Mouse (Mus musculus) forebrain, embryonic 11.5 days (tissue): ENCODE measurements around the gene Scgb2b12. TPM values are rescaled to one million over a fixed set of nuclear protein-coding genes. Genes with fewer than 3 reads are reported as not detected.
"Not testable (repeated sequence)": the region's sequence is repeated elsewhere in the genome, so short reads cannot be mapped to it uniquely, and the experiment has no call there.

ENCODE experiments used
- ATAC-seq: fragments of 200-750 bp; cut with Nextera tagmentation; replicated peaks from 2 replicates; pipeline ENCODE4 v1.8.0; 2017; ENCODE audit warnings: moderate TSS enrichment; ENCODE audit not compliant: low FRiP score
- DNase-seq: peaks from one replicate; pipeline ENCODE4 v3.0.0-alpha.2; 2017; ENCODE audit warnings: low spot score
- H3K27ac ChIP-seq: fragments of 300-500 bp; sonication (generic); 2 replicates; pipeline ENCODE4 v1.5.1; 2014; ENCODE audit warnings: low read depth, low read length
- H3K27me3 ChIP-seq: fragments of 300-500 bp; sonication (generic); 2 replicates; pipeline ENCODE4 v1.6.1; 2014; ENCODE audit warnings: mild to moderate bottlenecking, low read length, mixed read lengths; ENCODE audit not compliant: control insufficient read depth, insufficient read depth
- H3K36me3 ChIP-seq: fragments of 300-500 bp; sonication (generic); 2 replicates; pipeline ENCODE4 v1.6.1; 2014; ENCODE audit warnings: mild to moderate bottlenecking, low read length, moderate library complexity, mixed read lengths; ENCODE audit not compliant: control insufficient read depth, insufficient read depth
- H3K4me1 ChIP-seq: fragments of 300-500 bp; sonication (generic); replicated peaks from 2 replicates; pipeline ENCODE4 v1.6.1; 2014; ENCODE audit warnings: low read length, mixed read lengths; ENCODE audit not compliant: control insufficient read depth, insufficient read depth
- H3K4me2 ChIP-seq: fragments of 300-500 bp; sonication (generic); 2 replicates; pipeline ENCODE4 v1.6.1; 2014; ENCODE audit warnings: low read depth, mild to moderate bottlenecking, low read length, moderate library complexity, mixed read lengths; ENCODE audit not compliant: severe bottlenecking
- H3K4me3 ChIP-seq: fragments of 300-500 bp; sonication (generic); 2 replicates; pipeline ENCODE4 v1.5.1; 2014; ENCODE audit warnings: low read depth, low read length
- H3K9ac ChIP-seq: fragments of 300-500 bp; sonication (generic); 2 replicates; pipeline ENCODE4 v1.6.1; 2014; ENCODE audit warnings: low read length
- H3K9me3 ChIP-seq: fragments of 300-500 bp; sonication (generic); 2 replicates; pipeline ENCODE4 v1.6.1; 2016; ENCODE audit warnings: low read length, mixed read lengths; ENCODE audit not compliant: control insufficient read depth
- WGBS: fragments of 180-500 bp; shearing (Covaris S2); extraction: QIAGEN DNeasy Blood & Tissue Kit; methylation state at CpG from one replicate; pipeline ENCODE4 v1.1.7; 2014; 5-methylcytosine and 5-hydroxymethylcytosine counted together
- polyA plus RNA-seq: library from polyadenylated mRNA; unstranded; fragments of >200 nt; fragmentation: Nextera tagmentation; extraction: Ambion mirVana; gene quantifications from 2 replicates; pipeline ENCODE4 v1.2.1, GENCODE M21; 2014

The Scgb2b12 gene
- polyA plus RNA-seq, result not detected in 2 replicates

- H3K9me3 ChIP-seq, H3K4me3 ChIP-seq, H3K27ac ChIP-seq, H3K4me1 ChIP-seq, ATAC-seq, H3K36me3 ChIP-seq, H3K9ac ChIP-seq, H3K4me2 ChIP-seq, DNase-seq, H3K27me3 ChIP-seq: not testable (repeated sequence)
- 84% methylated on average over 1 of the region's 1 CpGs for WGBS
These were observed at the start of gene Scgb2b12 for GRCm38 (mm10) chr7:32327145-32327544. Scgb2b12 (minus strand) TSS chr7:32327245.

GRCm38 (mm10) chr7:32333882-32334281, 6.8 kb upstream of the Scgb2b12 start, which contains the start of gene Scgb1b12:
Scgb1b12 (plus strand) TSS chr7:32334182.
- not testable (repeated sequence) for H3K4me1 ChIP-seq, H3K9ac ChIP-seq, H3K36me3 ChIP-seq, H3K9me3 ChIP-seq, H3K4me3 ChIP-seq, DNase-seq, H3K4me2 ChIP-seq, H3K27ac ChIP-seq, ATAC-seq, H3K27me3 ChIP-seq
- WGBS, result 74% methylated on average over 2 of the region's 3 CpGs

Other genes starting within 250 kb of the Scgb2b12 start
- not detected in 2 replicates for gene Scgb1b10, start 226.4 kb downstream of the Scgb2b12 start, polyA plus RNA-seq
- gene Scgb2b11, start 116.1 kb downstream of the Scgb2b12 start, polyA plus RNA-seq, result not detected in 2 replicates
- gene Scgb1b11, start 104.4 kb downstream of the Scgb2b12 start, polyA plus RNA-seq, result not detected in 2 replicates
- not detected in 2 replicates for gene Scgb1b12, start 6.9 kb upstream of the Scgb2b12 start, polyA plus RNA-seq
- not detected in 2 replicates for gene Scgb1b29, start 114.3 kb upstream of the Scgb2b12 start, polyA plus RNA-seq